Mouse (Mus musculus) embryonic facial prominence, embryonic 10.5 days (tissue): Measurements from ENCODE around the gene Tbc1d17. TPM values are rescaled to one million over a fixed set of nuclear protein-coding genes. Genes with fewer than 3 reads are reported as not detected.
A peak's percentile ranks its signal among the peaks of the same experiment; 100 is the strongest.

Experiments
- microRNA counts: library from miRNA; unstranded; fragments of <30 nt; microRNA quantifications from one replicate; lab custom pipeline; 2017
- microRNA-seq: library from miRNA; unstranded; fragments of <30 nt; microRNA quantifications from one replicate; pipeline ENCODE4, GENCODE M21; 2017
- polyA plus RNA-seq: library from polyadenylated mRNA; unstranded; fragments of >200 nt; fragmentation: Nextera tagmentation; extraction: Ambion mirVana; gene quantifications from 2 replicates; pipeline ENCODE4 v1.2.1, GENCODE M21; 2016

The Tbc1d17 gene
- polyA plus RNA-seq, 1 experiment from 2014 or later, result 82.7 TPM

MicroRNAs within 50 kb of the gene (microRNA counts, 519-probe panel; counts per million panel counts)
- microRNA mmu-miR-707 (lab: Ali Mortazavi, UCI), result 188 counts per million, percentile 57 among the panel's probes with 10 or more counts

Small RNA genes within 50 kb of the gene (microRNA-seq; reads per million reads assigned to microRNA genes)
- not detected for gene Mir707

Other genes starting within 250 kb of the Tbc1d17 start
- gene Myh14, start 178.2 kb downstream of the Tbc1d17 start, polyA plus RNA-seq, result 2.7 and 4.3 TPM in 2 replicates
- gene Izumo2, start 140.3 kb downstream of the Tbc1d17 start, polyA plus RNA-seq, result not detected in 2 replicates
- 37.5 and 39.3 TPM in 2 replicates for gene Vrk3, start 100.7 kb downstream of the Tbc1d17 start, polyA plus RNA-seq
- gene Zfp473, start 98.0 kb downstream of the Tbc1d17 start, polyA plus RNA-seq, result 3.6 and 4.2 TPM in 2 replicates
- 169 and 173 TPM in 2 replicates for gene Nup62, start 33.0 kb downstream of the Tbc1d17 start, polyA plus RNA-seq
- gene Il4i1, start 32.7 kb downstream of the Tbc1d17 start, polyA plus RNA-seq, result 1.0 and 1.5 TPM in 2 replicates
- 3.2 and 3.6 TPM in 2 replicates for gene Atf5, start 32.4 kb downstream of the Tbc1d17 start, polyA plus RNA-seq
- 92.2 and 95.4 TPM in 2 replicates for gene Akt1s1, start 88 bp downstream of the Tbc1d17 start, polyA plus RNA-seq
- gene Pnkp, start 8.1 kb upstream of the Tbc1d17 start, polyA plus RNA-seq, result 34.4 and 36.3 TPM in 2 replicates
- 514 and 525 TPM in 2 replicates for gene Ptov1, start 20.7 kb upstream of the Tbc1d17 start, polyA plus RNA-seq
- gene Med25, start 43.6 kb upstream of the Tbc1d17 start, polyA plus RNA-seq, result 135 and 146 TPM in 2 replicates
- gene Fuz, start 47.0 kb upstream of the Tbc1d17 start, polyA plus RNA-seq, result 17.6 and 20.1 TPM in 2 replicates
- gene Ap2a1, start 80.4 kb upstream of the Tbc1d17 start, polyA plus RNA-seq, result 75.1 and 77.1 TPM in 2 replicates
- 0.14 and 0.30 TPM in 2 replicates for gene Tsks, start 94.1 kb upstream of the Tbc1d17 start, polyA plus RNA-seq
- 18.5 and 18.8 TPM in 2 replicates for gene Cpt1c, start 125.8 kb upstream of the Tbc1d17 start, polyA plus RNA-seq
- gene Prmt1, start 137.5 kb upstream of the Tbc1d17 start, polyA plus RNA-seq, result 968 and 991 TPM in 2 replicates
- gene Irf3, start 148.6 kb upstream of the Tbc1d17 start, polyA plus RNA-seq, result 70.3 and 77.5 TPM in 2 replicates
- 87.0 and 90.7 TPM in 2 replicates for gene Bcl2l12, start 149.6 kb upstream of the Tbc1d17 start, polyA plus RNA-seq
- gene Scaf1, start 167.3 kb upstream of the Tbc1d17 start, polyA plus RNA-seq, result 46.2 and 47.9 TPM in 2 replicates
- gene Rras, start 168.9 kb upstream of the Tbc1d17 start, polyA plus RNA-seq, result 18.8 and 20.3 TPM in 2 replicates
- gene Prr12, start 203.8 kb upstream of the Tbc1d17 start, polyA plus RNA-seq, result 13.4 and 14.9 TPM in 2 replicates
- gene Nosip, start 213.3 kb upstream of the Tbc1d17 start, polyA plus RNA-seq, result 70.8 and 74.7 TPM in 2 replicates
- 23.3 and 24.4 TPM in 2 replicates for gene Prrg2, start 213.6 kb upstream of the Tbc1d17 start, polyA plus RNA-seq
- gene Rcn3, start 243.1 kb upstream of the Tbc1d17 start, polyA plus RNA-seq, result 144 and 156 TPM in 2 replicates